Mouse (Mus musculus): ENCODE results near the gene Hist1h1e.

The Hist1h1e gene

DNA sequence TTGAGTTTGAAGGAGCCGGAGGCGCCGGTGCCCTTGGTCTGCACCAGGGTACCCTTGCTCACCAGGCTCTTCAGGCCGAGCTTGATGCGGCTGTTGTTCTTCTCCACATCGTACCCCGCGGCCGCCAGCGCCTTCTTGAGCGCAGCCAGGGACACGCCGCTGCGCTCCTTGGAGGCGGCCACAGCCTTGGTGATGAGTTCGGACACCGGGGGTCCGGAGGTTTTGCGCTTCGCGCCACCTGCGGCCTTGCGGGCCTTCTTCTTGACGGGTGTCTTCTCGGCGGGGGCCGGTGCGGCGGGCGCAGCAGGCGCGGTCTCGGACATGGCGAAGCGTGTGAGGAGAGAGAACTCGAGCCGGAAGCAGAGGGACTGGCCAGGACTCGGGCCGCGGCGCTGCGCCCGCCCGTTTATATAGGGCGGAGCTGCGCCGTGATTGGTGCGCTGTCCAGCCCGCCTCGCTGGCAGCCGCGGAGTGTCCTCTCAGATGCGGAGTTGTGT, at the start of gene Hist1h1e:
Gene Hist1h1e, minus strand, starts transcription at position 384 of the 497 bp plus-strand sequence.
- DNase-seq (ENCODE audit: extremely low read depth, insufficient read length, low spot score) = peak; percentile 99

DNA sequence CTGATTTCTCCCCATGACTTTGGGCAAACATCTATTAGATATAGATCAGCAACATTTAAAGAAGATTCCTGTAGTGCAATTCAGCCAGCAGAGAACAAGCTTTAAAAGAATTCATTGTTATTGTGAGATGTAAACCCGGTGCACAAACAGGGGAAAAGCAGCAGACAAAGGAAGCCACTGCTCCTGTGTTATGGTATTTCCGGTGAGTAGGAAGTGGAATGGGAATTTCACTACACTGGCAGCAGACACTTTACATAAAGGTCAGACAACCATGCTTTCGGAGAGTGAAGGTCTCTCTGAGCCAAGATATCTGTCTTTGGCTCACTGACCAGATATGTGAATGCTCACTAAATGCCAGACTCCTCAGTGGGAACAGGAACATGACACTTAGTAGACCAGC, 40.2 kb upstream of the Hist1h1e start:
- DNase-seq (ENCODE audit: extremely low read depth, insufficient read length, low spot score) = no peak

DNA sequence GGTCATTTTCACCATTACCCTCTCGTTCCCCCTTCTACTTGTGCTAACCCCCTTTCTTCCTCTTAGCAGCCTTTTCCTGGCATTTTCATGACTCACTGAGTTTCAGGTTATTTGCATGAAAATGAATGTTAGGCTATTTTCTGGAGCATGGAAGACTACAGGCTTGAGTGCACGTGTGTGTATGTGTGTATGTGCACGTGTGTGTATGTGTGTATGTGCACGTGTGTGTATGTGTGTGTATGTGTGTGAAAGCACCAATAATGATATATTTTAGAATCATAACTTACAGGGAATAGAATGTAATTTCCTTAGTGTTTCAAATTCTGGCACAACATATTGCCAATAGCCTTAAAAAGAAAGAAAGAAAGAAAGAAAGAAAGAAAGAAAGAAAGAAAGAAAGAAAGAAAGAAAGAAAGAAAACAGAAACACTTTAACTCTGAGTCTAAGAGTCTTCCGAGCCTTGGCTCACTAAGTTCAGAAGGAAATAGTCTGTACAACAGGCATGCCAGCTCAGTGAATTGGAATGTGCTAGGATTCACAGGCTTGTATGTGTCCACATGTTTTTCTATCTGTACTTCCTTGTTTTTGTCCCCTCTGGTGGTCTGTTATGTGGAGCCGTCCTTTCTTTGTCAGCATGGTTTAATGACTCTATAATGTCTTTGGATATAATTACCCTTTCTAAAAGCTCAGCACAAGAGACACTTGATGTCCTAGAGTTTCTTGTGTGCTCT, 37.4 kb upstream of the Hist1h1e start:
- peak; percentile 52 for DNase-seq (ENCODE audit: extremely low read depth, insufficient read length, low spot score)

DNA sequence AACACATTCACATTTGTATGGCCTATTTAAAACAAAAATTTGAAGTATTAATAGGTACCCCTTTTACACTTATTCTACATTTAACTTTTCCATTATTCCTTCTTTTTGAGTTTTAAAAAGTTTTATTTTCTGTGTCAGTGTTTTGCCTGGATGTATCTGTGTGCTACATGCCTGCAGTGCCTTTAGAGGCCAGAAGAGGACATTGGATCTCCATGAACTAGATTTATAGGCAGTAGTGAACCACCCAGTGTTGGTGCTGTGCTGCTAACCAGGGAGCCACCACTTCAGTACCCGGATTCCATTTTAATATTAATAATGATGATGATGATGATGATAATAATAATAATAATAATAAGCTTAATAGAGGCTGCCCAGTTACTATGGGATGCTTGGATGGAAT, 8.3 kb upstream of the Hist1h1e start:
- DNase-seq (ENCODE audit: extremely low read depth, insufficient read length, low spot score) = peak; percentile 19

- peak; percentile 33 for DNase-seq (ENCODE audit: extremely low read depth, insufficient read length, low spot score)
Observed at GRCm38 (mm10) chr13:23622861-23623450, 598 bp upstream of the Hist1h1e start.

DNA sequence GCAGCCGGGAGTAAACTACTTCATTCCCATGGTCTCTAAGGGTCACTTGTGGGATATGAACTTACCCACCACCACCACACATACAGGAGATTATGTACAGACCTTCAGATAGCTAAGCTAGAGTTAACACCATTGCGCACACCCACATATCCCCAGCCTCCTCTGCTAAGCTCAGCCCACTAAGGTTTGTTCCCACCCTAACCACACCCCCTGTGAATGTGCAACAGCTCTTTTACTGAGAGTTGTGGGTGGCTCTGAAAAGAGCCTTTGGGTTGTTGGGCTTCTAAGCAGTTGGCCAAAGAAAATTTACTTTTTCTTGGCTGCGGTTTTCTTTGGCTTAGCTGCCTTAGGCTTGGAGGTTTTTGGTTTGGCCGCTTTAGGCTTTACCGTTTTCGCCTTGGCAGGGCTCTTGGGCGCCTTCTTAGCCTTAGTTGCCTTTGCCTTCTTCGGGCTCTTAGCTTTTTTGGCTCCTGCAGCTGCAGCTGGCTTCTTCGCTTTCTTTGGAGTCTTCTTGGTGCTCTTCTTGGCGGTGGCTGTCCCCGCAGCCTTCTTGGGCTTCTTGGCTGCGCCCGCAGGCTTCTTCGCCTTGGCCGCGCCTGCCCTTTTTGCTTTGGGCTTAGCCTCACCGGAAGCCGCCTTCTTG, 705 bp downstream of the Hist1h1e start:
- peak; percentile 78 for DNase-seq (ENCODE audit: extremely low read depth, insufficient read length, low spot score)

GRCm38 (mm10) chr13:23620733-23621531, 1.4 kb downstream of the Hist1h1e start, which contains the start of gene Hist1h2be:
Hist1h2be (minus strand) TSS chr13:23621124.
- DNase-seq (ENCODE audit: extremely low read depth, insufficient read length, low spot score) = peak; percentile 75

DNA sequence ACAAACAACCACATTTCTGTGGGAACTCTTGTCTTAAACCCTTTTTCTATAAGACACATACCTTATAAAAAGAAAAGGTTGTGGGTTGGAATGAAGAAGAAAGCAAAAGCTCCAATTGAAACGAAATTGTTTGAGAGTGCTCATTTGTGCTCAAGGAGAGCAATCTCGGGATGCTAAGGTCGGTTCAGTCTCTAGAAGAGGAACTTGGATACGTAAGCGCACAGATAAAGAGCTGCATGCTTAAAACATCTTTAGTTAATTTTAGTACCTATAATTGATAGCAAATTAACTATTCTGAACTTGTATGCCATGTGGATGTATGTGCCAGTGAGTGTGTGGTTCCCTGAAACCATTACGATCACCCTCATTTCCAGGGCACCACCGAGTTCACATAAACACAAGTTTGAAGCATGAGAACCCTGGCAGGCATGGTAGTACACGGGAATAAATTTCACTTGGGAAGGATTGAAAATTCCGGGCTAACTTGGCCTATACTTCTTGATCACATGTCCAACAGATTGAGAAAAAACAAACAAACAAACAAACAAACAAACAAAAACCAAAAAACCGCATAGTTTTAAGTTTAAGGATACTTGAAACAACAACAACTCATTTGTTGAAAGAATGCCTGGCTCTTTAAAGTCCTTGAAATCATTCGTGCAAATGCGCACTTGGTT, 2.2 kb downstream of the Hist1h1e start:
- peak; percentile 31 for DNase-seq (ENCODE audit: extremely low read depth, insufficient read length, low spot score)

- no peak for DNase-seq (ENCODE audit: extremely low read depth, insufficient read length, low spot score)
Observed at GRCm38 (mm10) chr13:23611638-23612037, 10.7 kb downstream of the Hist1h1e start.

DNA sequence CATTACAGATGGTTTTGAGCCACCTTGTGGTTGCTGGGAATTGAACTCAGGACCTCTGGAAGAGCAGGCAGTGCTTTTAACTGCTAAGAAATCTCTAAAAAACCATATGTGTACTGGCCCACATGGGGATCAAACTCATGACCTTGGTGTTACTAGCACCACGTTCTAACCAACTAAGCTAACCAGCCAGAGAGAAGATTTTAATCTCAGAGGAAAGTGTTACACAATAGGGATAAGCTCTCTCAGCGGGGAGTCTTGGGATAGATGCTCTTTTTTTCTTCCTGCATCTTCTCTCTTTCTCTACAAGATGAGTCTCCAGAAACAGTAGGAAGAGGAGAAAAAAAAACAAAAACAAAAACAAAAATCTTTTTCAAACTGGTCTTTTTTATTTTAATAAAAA, 12.0 kb downstream of the Hist1h1e start:
- DNase-seq (ENCODE audit: extremely low read depth, insufficient read length, low spot score) = no peak

- DNase-seq (ENCODE audit: extremely low read depth, insufficient read length, low spot score) = no peak
Observed at GRCm38 (mm10) chr13:23609844-23610243, 12.5 kb downstream of the Hist1h1e start.

- peak; percentile 15 for DNase-seq (ENCODE audit: extremely low read depth, insufficient read length, low spot score)
Observed at GRCm38 (mm10) chr13:23609209-23609608, 13.1 kb downstream of the Hist1h1e start.

DNA sequence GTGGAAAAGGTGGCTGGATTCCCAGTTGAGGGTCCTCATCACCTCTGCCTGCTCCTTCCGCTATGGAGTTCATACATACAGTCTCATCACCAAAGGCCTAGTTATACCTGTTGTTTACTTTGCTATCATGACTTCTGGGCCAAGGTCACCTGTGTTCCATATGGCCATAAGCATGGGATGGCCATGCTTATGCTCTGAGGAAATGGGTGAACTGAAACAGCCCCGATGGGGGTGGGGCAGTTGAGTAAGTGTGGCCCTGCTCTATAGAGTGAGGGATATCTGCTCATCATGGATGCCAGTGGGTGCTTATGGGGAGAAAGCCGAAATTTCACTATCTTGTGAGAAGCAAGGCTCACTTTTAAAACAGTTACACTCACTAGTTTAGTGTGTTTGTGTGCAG, 17.3 kb downstream of the Hist1h1e start:
- DNase-seq (ENCODE audit: extremely low read depth, insufficient read length, low spot score) = no peak

DNA sequence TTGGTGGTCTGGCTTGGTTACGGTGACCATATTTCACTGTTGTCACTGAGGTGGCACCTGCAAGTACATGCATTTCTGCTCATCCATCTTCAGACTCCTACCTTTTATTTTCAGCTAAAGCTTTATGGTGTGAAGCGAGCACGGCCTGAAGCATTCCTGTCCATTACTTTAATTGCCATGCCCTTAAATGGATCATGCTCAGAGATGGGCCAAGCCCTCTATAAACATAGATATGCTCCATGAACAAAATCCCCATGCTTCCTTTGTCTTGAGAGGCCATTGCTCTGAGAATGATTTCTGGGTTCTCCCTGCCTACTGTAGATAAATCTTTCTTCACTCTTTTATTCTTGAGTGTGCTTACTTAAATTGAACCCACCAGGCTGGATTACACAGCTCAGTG, 17.9 kb downstream of the Hist1h1e start:
- DNase-seq (ENCODE audit: extremely low read depth, insufficient read length, low spot score) = no peak

DNA sequence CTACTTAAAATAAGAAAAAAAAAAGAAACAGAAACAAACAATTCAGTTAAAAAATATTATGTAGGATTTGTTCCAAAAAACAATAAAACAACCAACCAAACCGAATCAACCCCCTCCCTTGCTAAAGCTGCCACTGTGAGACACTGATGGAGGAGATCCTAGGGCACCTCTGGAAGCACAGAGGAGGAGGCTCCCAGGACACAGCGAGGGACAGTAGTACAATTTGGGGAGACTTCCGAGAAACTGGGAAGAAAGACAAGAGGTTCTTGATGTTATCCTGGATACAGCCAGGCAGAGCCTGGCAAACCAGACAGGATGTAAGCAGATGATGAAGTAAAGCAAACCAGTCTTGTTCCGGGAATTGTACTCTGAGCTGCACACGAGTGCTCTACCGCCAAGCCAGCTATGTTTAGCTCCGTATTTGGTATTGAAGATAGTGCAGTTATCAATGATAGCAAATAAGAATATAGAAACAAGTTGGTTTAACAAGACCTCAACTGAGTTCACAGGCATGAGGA, 19.1 kb downstream of the Hist1h1e start:
- DNase-seq (ENCODE audit: extremely low read depth, insufficient read length, low spot score) = no peak

- peak; percentile 25 for DNase-seq (ENCODE audit: extremely low read depth, insufficient read length, low spot score)
Observed at GRCm38 (mm10) chr13:23597957-23598356, 24.4 kb downstream of the Hist1h1e start.

DNA sequence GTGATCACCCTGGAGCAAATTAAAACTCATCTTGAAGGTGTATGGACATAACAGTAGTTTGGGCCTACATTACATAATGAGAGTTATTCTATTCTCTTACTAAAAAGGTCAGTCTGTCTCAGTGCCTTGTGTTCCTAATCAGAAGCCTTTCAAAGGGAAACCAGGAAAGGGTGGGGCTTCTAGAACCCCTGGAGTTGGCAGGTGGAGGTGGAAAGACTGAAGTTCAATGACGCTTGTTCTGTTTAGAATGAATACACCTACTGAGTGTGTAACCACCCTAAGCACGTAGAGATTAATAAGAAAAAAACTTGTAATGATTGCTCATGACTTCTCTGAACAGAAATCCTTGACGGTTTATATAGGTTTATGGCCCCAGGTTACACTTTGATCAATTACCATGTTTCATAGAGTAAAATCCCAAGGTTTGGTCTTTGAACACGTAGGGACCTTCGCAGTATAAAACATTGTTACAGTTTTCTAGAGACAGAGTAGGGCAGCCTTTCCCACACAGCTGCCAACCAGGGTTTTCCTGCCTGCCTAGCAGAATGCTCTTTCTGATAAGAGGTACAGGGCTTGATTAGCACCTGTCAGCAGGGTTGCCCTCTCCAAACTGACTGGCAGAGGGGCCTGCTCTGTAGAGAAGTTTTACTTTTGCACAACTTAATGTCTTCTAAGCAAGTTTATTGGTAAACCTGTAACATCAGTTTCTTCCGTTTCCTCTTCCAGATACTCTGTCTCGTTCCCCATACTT, 26.6 kb downstream of the Hist1h1e start:
- no peak for DNase-seq (ENCODE audit: extremely low read depth, insufficient read length, low spot score)

DNA sequence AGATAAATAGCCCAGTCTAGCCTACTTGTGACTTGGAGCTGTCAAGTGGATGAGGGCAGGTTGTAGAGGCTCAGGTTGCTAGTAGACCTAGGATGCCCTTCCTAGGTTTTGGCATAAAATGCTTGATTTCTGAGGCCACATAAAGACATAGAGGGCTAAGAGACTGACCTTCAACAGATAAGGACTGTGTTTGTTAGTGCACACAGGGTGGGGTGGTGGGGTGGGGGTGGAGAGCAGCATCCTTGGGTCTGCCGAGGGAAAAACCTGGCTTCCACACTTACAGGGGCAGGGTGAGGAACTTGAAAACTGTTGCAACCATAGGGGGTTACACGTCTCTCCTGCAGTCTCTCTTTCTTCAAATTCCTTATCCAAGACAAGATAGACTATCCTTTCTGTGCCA, 27.2 kb downstream of the Hist1h1e start:
- DNase-seq (ENCODE audit: extremely low read depth, insufficient read length, low spot score) = no peak

- no peak for DNase-seq (ENCODE audit: extremely low read depth, insufficient read length, low spot score)
Observed at GRCm38 (mm10) chr13:23593051-23593770, 29.1 kb downstream of the Hist1h1e start.

All from 3134 (cell line).